Mouse (Mus musculus): ENCODE data around the gene Slc38a2. TPM values are rescaled to one million over a fixed set of nuclear protein-coding genes. Genes with fewer than 3 reads are reported as not detected.
A peak's percentile ranks its signal among the peaks of the same experiment; 100 is the strongest.

Slc38a2 gene
- total and polyA plus RNA-seq, 2 experiments: 22.1 to 73.9 TPM

DNA sequence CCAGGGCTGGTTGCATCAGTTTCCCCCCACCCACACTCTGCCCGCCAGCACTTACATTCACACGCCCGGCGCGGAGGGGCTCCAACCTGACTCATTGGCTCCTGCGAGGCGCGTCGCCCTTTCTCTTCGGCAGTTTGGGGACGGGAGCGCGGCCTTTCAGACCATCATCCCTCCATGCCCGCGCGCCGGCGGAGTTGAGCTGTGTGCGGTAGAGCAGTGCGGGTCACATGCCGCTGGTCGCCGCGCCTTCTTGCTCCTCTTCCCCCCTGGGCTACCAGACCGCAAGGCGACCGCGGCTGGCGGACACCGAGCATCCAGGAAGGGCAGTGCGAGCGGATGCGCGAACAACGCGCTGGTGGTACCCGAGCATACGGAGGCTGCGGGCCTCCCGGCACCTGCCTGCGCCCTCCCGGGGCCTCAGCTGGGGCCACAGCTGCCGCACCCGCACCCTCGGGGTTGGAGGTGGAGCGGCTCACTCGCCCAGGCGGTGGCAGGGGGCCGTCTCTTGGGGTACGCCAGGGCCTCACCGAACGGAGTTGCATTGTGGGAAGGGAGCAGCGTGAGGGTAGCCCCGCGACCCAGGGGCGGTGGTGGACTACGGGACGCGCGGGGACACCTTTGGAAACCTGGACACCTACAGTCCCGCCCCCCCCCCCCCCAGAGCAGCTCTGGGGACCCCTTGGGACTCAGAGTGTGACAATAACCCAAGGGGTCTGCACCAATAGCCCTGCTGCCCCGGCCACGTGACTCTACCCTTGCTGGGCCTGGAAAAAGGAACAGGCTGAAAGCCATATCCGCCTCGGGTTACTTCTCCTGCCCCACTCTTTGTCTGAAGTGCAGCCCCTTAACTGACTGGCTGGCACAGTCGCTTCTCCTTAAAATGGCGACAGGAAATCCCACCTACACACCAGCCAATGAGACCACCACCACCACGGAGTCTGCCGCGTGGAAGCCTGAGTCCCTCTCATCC is 56.8 kb downstream of the Slc38a2 start, which contains the start of gene Slc38a1:
TSS of gene Slc38a1 (minus strand) at position 478 of the 970 bp plus-strand sequence.
- TF ChIP-seq CTCF (IDR thresholded peaks at IDR 0.05; ENCODE audit: low read depth, low read length) (no peak), POLR2A (IDR thresholded peaks at IDR 0.05; ENCODE audit: extremely low read depth, insufficient read depth, low read length) (no peak)
- peak within 1 kb of the TSS; percentile 73 for H3K4me3 ChIP-seq (ENCODE audit: insufficient read depth, low read depth, low read length)
- DNase-seq (ENCODE audit: extremely low read depth, low read depth, low spot score): no peak
- peak within 1 kb of the TSS; percentile 71 for H3K9ac ChIP-seq (ENCODE audit: low read depth, low read length)
- no peaks in the 10 kb centered on the region for H3K36me3 ChIP-seq (ENCODE audit: control insufficient read depth, insufficient read depth, low read length)
- H3K79me2 ChIP-seq (ENCODE audit: control insufficient read depth, insufficient read depth, low read length): no peaks in the 10 kb centered on the region
- peak within 1 kb of the TSS; percentile 26; the same call in 1 of the 2 replicates for H3K27ac ChIP-seq (replicated peaks; ENCODE audit: insufficient read depth, low read depth, low read length)
- H3K4me1 ChIP-seq (ENCODE audit: control insufficient read depth, insufficient read depth, low read length): no peaks in the 10 kb centered on the region
- H3K27me3 ChIP-seq (ENCODE audit: control insufficient read depth, insufficient read depth, low read length): peaks cover 6% of the 10 kb centered on the region
- 3% methylated on average over 68 of the region's 70 CpGs for WGBS

DNA sequence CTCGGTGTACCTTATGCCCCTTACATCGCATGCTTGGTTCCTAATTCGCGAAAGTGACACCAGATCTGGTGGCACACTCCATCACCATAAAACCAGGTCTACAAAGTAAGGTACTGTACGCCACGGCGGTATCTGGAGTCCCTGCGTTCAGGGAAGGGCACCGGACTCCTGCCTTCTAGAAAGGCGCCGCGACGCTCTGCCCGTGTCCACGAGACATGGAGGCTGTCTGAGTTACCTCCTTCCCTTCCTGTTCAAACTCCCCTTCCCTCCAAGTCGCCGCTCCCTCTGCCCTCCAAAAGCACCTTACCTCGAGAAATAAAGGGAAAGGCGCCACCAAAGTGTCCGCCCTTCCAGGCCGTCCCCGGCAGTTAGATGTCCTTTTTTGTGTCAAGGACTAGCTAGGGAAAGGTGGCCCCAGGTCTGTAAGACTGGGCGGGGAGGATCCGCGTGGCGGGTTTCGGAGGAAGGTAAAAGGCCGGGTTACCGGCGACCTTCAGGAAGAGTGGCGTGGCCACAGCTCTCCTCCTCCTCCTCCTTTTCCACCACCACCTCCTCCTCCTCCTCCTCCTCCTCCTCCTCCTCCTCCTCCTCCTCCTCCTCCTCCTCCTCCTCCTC is 57.6 kb downstream of the Slc38a2 start:
- H3K4me3 ChIP-seq (ENCODE audit: insufficient read depth, low read depth, low read length): peak overlapping the region; percentile 47
- TF ChIP-seq CTCF (IDR thresholded peaks at IDR 0.05; ENCODE audit: low read depth, low read length) (no peak), POLR2A (IDR thresholded peaks at IDR 0.05; ENCODE audit: extremely low read depth, insufficient read depth, low read length) (no peak)
- H3K27ac ChIP-seq (replicated peaks; ENCODE audit: insufficient read depth, low read depth, low read length): no peak overlapping the region
- H3K36me3 ChIP-seq (ENCODE audit: control insufficient read depth, insufficient read depth, low read length): no peaks in the 10 kb centered on the region
- no peak overlapping the region for H3K9ac ChIP-seq (ENCODE audit: low read depth, low read length)
- H3K79me2 ChIP-seq (ENCODE audit: control insufficient read depth, insufficient read depth, low read length): no peaks in the 10 kb centered on the region
- no peak for DNase-seq (ENCODE audit: extremely low read depth, low read depth, low spot score)
- H3K27me3 ChIP-seq (ENCODE audit: control insufficient read depth, insufficient read depth, low read length): peaks cover 6% of the 10 kb centered on the region
- WGBS: 3% methylated on average over 31 of the region's 31 CpGs
- no peaks in the 10 kb centered on the region for H3K4me1 ChIP-seq (ENCODE audit: control insufficient read depth, insufficient read depth, low read length)

DNA sequence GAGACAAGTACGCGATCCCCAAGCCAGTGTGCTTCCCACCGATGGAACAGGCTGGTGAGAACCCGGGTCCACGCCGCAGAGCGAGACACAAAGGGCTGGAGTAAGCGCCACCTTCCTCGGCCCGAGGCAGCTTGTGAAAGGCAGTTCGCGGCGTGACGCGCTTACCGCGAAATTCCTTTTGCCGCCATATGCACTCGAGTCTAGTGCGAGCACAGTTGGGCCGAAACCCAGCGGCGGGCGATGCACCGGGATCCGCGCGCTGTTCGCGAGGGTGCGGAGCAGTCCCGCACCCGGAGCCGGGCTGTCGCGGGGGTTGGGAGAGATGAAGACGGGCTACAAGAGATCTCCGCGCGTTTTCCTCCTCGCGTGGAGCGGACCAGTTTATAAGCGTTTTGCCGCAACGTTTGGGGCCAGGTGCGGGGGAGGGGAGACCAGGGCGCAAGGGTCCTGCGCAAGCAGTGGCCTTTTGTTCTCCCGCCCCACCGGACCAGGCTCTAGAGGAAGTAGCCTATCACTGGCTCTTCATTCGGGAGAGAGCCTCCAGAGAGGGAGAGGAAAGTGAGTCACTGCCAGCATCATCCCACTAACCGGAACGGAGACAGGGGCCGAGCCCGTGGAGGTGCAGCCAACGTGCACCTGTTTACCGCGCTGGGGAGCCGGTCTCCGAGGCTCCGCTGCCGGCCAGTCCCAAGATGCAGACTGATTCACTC is 58.3 kb downstream of the Slc38a2 start:
- Histone ChIP-seq H3K27ac (replicated peaks; ENCODE audit: insufficient read depth, low read depth, low read length) (no peak overlapping the region), H3K79me2 (ENCODE audit: control insufficient read depth, insufficient read depth, low read length) (no peaks in the 10 kb centered on the region), H3K9ac (ENCODE audit: low read depth, low read length) (no peak overlapping the region), H3K4me1 (ENCODE audit: control insufficient read depth, insufficient read depth, low read length) (no peaks in the 10 kb centered on the region), H3K36me3 (ENCODE audit: control insufficient read depth, insufficient read depth, low read length) (no peaks in the 10 kb centered on the region), H3K4me3 (ENCODE audit: insufficient read depth, low read depth, low read length) (peak overlapping the region; percentile 47), H3K27me3 (ENCODE audit: control insufficient read depth, insufficient read depth, low read length) (peaks cover 6% of the 10 kb centered on the region)
- 2% methylated on average over 63 of the region's 63 CpGs for WGBS
- no peak for DNase-seq (ENCODE audit: extremely low read depth, low read depth, low spot score)
- TF ChIP-seq POLR2A (IDR thresholded peaks at IDR 0.05; ENCODE audit: extremely low read depth, insufficient read depth, low read length) (no peak), CTCF (IDR thresholded peaks at IDR 0.05; ENCODE audit: low read depth, low read length) (no peak)

DNA sequence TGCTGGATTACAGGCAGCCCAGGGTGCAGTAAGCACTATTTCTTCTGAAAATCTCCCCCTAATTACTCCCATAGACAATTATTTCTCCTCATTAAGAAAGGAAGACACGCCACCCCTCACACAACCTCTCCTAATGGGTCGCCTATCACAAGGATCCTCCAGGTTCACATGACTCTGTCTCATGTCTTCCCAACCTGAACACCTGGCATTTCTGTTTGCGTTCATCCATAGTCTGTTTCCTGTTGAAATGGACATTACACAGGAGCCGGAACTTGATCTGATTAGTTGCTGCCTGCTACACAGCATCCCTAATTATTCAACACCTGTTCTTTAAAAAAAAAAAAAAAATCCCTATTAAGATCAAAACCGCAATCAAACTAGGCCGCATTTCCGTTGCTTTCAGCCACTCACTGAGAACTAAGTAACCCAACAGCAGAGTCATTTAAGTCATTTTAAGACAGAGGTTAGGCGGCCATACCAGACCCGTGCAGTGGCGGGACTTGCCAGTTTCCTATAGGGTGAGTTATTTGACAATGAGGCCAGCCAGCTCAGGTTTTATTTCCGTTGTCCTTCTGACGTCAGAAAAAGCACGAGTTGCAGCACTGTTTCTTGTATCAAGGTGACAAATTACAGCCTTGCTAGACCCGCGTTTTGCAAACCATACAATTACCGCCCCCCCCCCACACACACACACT is 59.1 kb downstream of the Slc38a2 start:
- 52% methylated on average over 16 of the region's 16 CpGs for WGBS
- H3K79me2 ChIP-seq (ENCODE audit: control insufficient read depth, insufficient read depth, low read length): no peaks in the 10 kb centered on the region
- no peak overlapping the region for H3K4me3 ChIP-seq (ENCODE audit: insufficient read depth, low read depth, low read length)
- H3K27ac ChIP-seq (replicated peaks; ENCODE audit: insufficient read depth, low read depth, low read length): no peak overlapping the region
- no peaks in the 10 kb centered on the region for H3K4me1 ChIP-seq (ENCODE audit: control insufficient read depth, insufficient read depth, low read length)
- H3K9ac ChIP-seq (ENCODE audit: low read depth, low read length): no peak overlapping the region
- no peak for DNase-seq (ENCODE audit: extremely low read depth, low read depth, low spot score)
- H3K27me3 ChIP-seq (ENCODE audit: control insufficient read depth, insufficient read depth, low read length): peaks cover 6% of the 10 kb centered on the region
- H3K36me3 ChIP-seq (ENCODE audit: control insufficient read depth, insufficient read depth, low read length): no peaks in the 10 kb centered on the region
- TF ChIP-seq CTCF (IDR thresholded peaks at IDR 0.05; ENCODE audit: low read depth, low read length) (no peak), POLR2A (IDR thresholded peaks at IDR 0.05; ENCODE audit: extremely low read depth, insufficient read depth, low read length) (no peak)

DNA sequence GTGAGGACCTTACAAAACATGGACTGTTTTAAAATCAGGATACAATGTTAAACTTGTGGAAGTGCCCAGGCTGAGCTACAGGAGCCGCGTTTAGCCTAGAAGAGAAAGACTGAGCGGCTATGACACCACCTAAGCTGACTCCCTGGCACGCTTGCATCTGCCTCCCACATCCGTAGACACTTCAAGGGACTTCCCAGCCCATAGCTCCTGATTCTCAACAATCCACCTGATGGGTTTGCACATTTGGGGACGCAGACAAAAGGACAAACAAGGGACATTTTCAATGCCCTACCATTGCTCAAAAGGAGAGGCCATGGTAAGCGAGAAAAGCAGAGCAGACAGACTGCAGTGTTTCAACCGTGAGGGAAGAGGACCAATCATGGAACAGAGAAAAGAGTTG is 59.9 kb downstream of the Slc38a2 start:
- Histone ChIP-seq H3K79me2 (ENCODE audit: control insufficient read depth, insufficient read depth, low read length) (no peaks in the 10 kb centered on the region), H3K4me3 (ENCODE audit: insufficient read depth, low read depth, low read length) (no peak overlapping the region), H3K27ac (replicated peaks; ENCODE audit: insufficient read depth, low read depth, low read length) (no peak overlapping the region), H3K36me3 (ENCODE audit: control insufficient read depth, insufficient read depth, low read length) (no peaks in the 10 kb centered on the region), H3K4me1 (ENCODE audit: control insufficient read depth, insufficient read depth, low read length) (no peaks in the 10 kb centered on the region), H3K9ac (ENCODE audit: low read depth, low read length) (no peak overlapping the region), H3K27me3 (ENCODE audit: control insufficient read depth, insufficient read depth, low read length) (peaks cover 6% of the 10 kb centered on the region)
- no peak for DNase-seq (ENCODE audit: extremely low read depth, low read depth, low spot score)
- WGBS: 97% methylated on average over 8 of the region's 8 CpGs
- TF ChIP-seq CTCF (IDR thresholded peaks at IDR 0.05; ENCODE audit: low read depth, low read length) (no peak), POLR2A (IDR thresholded peaks at IDR 0.05; ENCODE audit: extremely low read depth, insufficient read depth, low read length) (no peak)

All from liver, adult 2 months (tissue).